Mouse (Mus musculus): Measurements from ENCODE around the gene App.

GRCm38 (mm10) chr16:85062732-85063131, 110.8 kb downstream of the App start:
- TF ChIP-seq POLR2A (IDR thresholded peaks at IDR 0.05; ENCODE audit: insufficient read length, low read depth) (no peak), MYOD1 (IDR thresholded peaks at IDR 0.05; ENCODE audit: control insufficient read depth in 1 of 3, insufficient read length in 2 of 3, low read depth in 2 of 3) (no peak), E2F4 (IDR thresholded peaks at IDR 0.05; ENCODE audit: insufficient read depth) (no peak), MAX (IDR thresholded peaks at IDR 0.05; ENCODE audit: low read depth) (no peak), CEBPB (IDR thresholded peaks at IDR 0.05; ENCODE audit: insufficient read depth, poor library complexity, severe bottlenecking) (no peak), POLR2AphosphoS2 (IDR thresholded peaks at IDR 0.05; ENCODE audit: insufficient read length, low read depth) (no peak), USF1 (IDR thresholded peaks at IDR 0.05; ENCODE audit: low read depth) (no peak), TCF12 (IDR thresholded peaks at IDR 0.05; ENCODE audit: insufficient read depth, poor library complexity, severe bottlenecking) (no peak), SRF (IDR thresholded peaks at IDR 0.05; ENCODE audit: control insufficient read depth, insufficient read length, low read depth) (no peak), TCF3 (IDR thresholded peaks at IDR 0.05; ENCODE audit: insufficient read length, low read depth) (no peak), MYOG (IDR thresholded peaks at IDR 0.05; ENCODE audit: control insufficient read depth in 1 of 3, insufficient read depth in 1 of 3, insufficient read length in 2 of 3, low read depth in 2 of 3) (no peak)

Measured in myocyte (in vitro differentiated cells).